Comparison of ENCODE assay signal across 8 mouse cellular contexts in the genomic region with DNA sequence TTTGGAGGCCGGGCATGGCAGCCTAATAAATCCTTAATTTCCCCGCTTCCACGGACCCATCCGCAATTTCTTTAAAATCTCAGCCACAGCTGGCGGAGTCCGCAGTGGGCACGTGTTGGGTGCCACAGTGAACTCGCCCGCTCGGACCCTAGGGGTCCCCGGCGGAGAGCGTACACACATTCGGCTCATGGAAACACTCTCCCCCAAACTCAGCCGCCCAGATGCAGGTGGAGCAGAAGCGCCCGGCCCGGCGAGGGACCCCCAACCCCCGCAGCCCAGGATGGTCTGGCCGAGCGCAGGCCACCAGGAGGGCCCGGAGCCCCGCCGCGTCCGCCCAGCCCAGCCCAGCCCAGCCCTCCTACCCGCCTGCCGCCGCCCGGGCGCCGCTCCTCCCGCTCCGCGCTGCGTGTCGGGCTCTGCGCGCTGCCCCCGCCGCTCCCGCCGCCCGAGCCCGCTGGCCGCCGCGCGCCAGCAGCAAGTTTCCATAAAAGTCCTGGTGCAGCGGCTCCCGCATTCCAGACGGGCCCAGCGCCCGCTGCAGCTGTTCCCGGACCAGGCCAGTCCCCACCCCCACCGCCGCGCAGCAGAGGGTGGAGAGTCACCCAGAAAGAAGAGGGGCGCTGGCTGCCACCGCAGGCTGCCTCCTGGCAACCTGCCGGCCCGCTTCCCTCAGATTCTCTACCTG. TPM values are rescaled to one million over a fixed set of nuclear protein-coding genes. Genes with fewer than 3 reads are reported as not detected.
DNase-seq lines count a peak whose midpoint lies in the region; ATAC-seq and TF ChIP-seq lines count a peak whose summit lies in the region.

No protein-coding gene starts in this region.

- no peaks in the 10 kb centered on the region; the same call in 1 of the 2 replicates for H3K27me3 ChIP-seq in cerebellum, adult 2 months (ENCODE audit: control insufficient read depth, insufficient read depth, low read length)
- peaks cover 83% of the 10 kb centered on the region for H3K27me3 ChIP-seq in liver, embryonic 13.5 days

- TF ChIP-seq CTCF in cerebellum, adult 2 months (IDR thresholded peaks at IDR 0.05; ENCODE audit: borderline replicate concordance, insufficient read depth, low read depth, low read length) = no peak

- H3K9me3 ChIP-seq in liver, embryonic 13.5 days (replicated peaks) = no peaks in the 10 kb centered on the region

- no peak overlapping the region for H3K27ac ChIP-seq in cerebellum, adult 2 months (ENCODE audit: insufficient read depth, low read length)
- H3K27ac ChIP-seq in liver, embryonic 13.5 days = no peak overlapping the region

- peak overlapping the region; percentile 69 for H3K9ac ChIP-seq in liver, embryonic 13.5 days

- H3K36me3 ChIP-seq in liver, embryonic 13.5 days = no peaks in the 10 kb centered on the region

- 1% methylated on average over 54 of the region's 63 CpGs for WGBS in cerebellum, adult 2 months
- WGBS in liver, embryonic 13.5 days (ENCODE audit: insufficient replicate concordance) = 1% methylated on average over 62 of the region's 63 CpGs

- peak overlapping the region; percentile 84 for H3K4me2 ChIP-seq in liver, embryonic 13.5 days

- H3K4me1 ChIP-seq in cerebellum, adult 2 months (ENCODE audit: control insufficient read depth, insufficient read depth, low read length) = no peaks in the 10 kb centered on the region
- peaks cover 32% of the 10 kb centered on the region for H3K4me1 ChIP-seq in liver, embryonic 13.5 days (replicated peaks)

- H3K4me3 ChIP-seq in cerebellum, adult 2 months (replicated peaks; ENCODE audit: insufficient read depth, low read depth, low read length) = peak overlapping the region; percentile 42
- peak overlapping the region; percentile 62 for H3K4me3 ChIP-seq in liver, embryonic 13.5 days (replicated peaks)

- DNase-seq in cerebellum, adult 2 months = peak in 1 of 2 experiments; percentile 29
- DNase-seq in cerebellum, adult 11 months = no peak
- peak; percentile 62 for DNase-seq in embryo, embryonic 11.5 days (ENCODE audit: low read depth, low spot score)
- peak; percentile 87 to 89 for DNase-seq in heart, adult 18-20 months
- DNase-seq in kidney, adult 11 months = peak; percentile 71
- no peak for DNase-seq in liver, embryonic 13.5 days
- peak; percentile 80 for DNase-seq in neural tube, embryonic 10.5 days (ENCODE audit: extremely low spot score, low spot score)
- peak; percentile 71 for DNase-seq in urinary bladder, adult 2 months (ENCODE audit: low spot score)

- TF ChIP-seq POLR2A in cerebellum, adult 2 months (IDR thresholded peaks at IDR 0.05; ENCODE audit: borderline replicate concordance, insufficient read depth, low read length) = no peak

- ATAC-seq in liver, embryonic 13.5 days (ENCODE audit: low read depth) = peak; percentile 66

RNA-seq across cellular contexts. Expression of a gene that starts 0.7 kb away (rescaled TPM):
- 5.3 and 6.5 TPM in 2 replicates for polyA plus RNA-seq in cerebellum, adult 2 months (2012; rRNA removed)
- 100 to 1,000 TPM; 321 to 331 TPM for total RNA-seq in heart, adult 18-20 months (2021)
- polyA plus RNA-seq in liver, embryonic 13.5 days (2015; fragmentation: Nextera tagmentation; extraction: Ambion mirVana) = 1.6 and 1.8 TPM in 2 replicates
- 12.7 and 38.4 TPM in 2 replicates for polyA plus RNA-seq in urinary bladder, adult 2 months (2012; rRNA removed)

RNA-seq across cellular contexts. Expression of a gene that starts 55.3 kb away (rescaled TPM):
- polyA plus RNA-seq in cerebellum, adult 2 months (2012; rRNA removed) = 94.5 and 110 TPM in 2 replicates
- 10 to 100 TPM; 51.2 to 52.5 TPM for total RNA-seq in heart, adult 18-20 months (2021)
- 99.4 and 128 TPM in 2 replicates for polyA plus RNA-seq in liver, embryonic 13.5 days (2015; fragmentation: Nextera tagmentation; extraction: Ambion mirVana)
- polyA plus RNA-seq in urinary bladder, adult 2 months (2012; rRNA removed) = 57.6 and 74.3 TPM in 2 replicates

RNA-seq across cellular contexts. Expression of a gene that starts 55.4 kb away (rescaled TPM):
- polyA plus RNA-seq in cerebellum, adult 2 months (2012; rRNA removed) = 45.2 and 49.1 TPM in 2 replicates
- 100 to 1,000 TPM; 118 to 137 TPM for total RNA-seq in heart, adult 18-20 months (2021)
- 35.2 and 46.3 TPM in 2 replicates for polyA plus RNA-seq in liver, embryonic 13.5 days (2015; fragmentation: Nextera tagmentation; extraction: Ambion mirVana)
- 38.7 and 39.3 TPM in 2 replicates for polyA plus RNA-seq in urinary bladder, adult 2 months (2012; rRNA removed)

Comparison
In these comparisons a context has a peak if more than half of its experiments do, and no peak if none do; other contexts are left out.
1. DNase-seq: peak in embryo, embryonic 11.5 days (single experiment), heart, adult 18-20 months (2 of 2), kidney, adult 11 months (single experiment), neural tube, embryonic 10.5 days (single experiment) and urinary bladder, adult 2 months (single experiment); none in cerebellum, adult 11 months (single experiment) and liver, embryonic 13.5 days (single experiment).